Mouse (Mus musculus) embryonic facial prominence, embryonic 15.5 days (tissue): ENCODE data around the gene Lasp1. TPM values are rescaled to one million over a fixed set of nuclear protein-coding genes. Genes with fewer than 3 reads are reported as not detected.
"Not testable (repeated sequence)": the region's sequence is repeated elsewhere in the genome, so short reads cannot be mapped to it uniquely, and the experiment has no call there.

Source experiments
- ATAC-seq: fragments of 200-750 bp; cut with Nextera tagmentation; 2 replicates; pipeline ENCODE4 v1.8.0; 2017; ENCODE audit warnings: low read depth, moderate TSS enrichment; ENCODE audit not compliant: insufficient number of reproducible peaks, low FRiP score, low TSS enrichment
- H3K27ac ChIP-seq: fragments of 300-500 bp; sonication (generic); replicated peaks from 2 replicates; pipeline ENCODE4 v1.5.1; 2015; ENCODE audit warnings: mild to moderate bottlenecking, inconsistent platforms
- H3K27me3 ChIP-seq: fragments of 300-500 bp; sonication (generic); 2 replicates; pipeline ENCODE4 v1.6.1; 2015; ENCODE audit warnings: inconsistent platforms
- H3K36me3 ChIP-seq: fragments of 300-500 bp; sonication (generic); 2 replicates; pipeline ENCODE4 v1.6.1; 2015; ENCODE audit warnings: mild to moderate bottlenecking, inconsistent platforms
- H3K4me1 ChIP-seq: fragments of 300-500 bp; sonication (generic); 2 replicates; pipeline ENCODE4 v1.6.1; 2015; ENCODE audit warnings: inconsistent platforms
- H3K4me2 ChIP-seq: fragments of 300-500 bp; sonication (generic); replicated peaks from 2 replicates; pipeline ENCODE4 v1.6.1; 2015; ENCODE audit warnings: mild to moderate bottlenecking, inconsistent platforms
- H3K4me3 ChIP-seq: fragments of 300-500 bp; sonication (generic); replicated peaks from 2 replicates; pipeline ENCODE4 v1.5.1; 2015; ENCODE audit warnings: mild to moderate bottlenecking, inconsistent platforms
- H3K9ac ChIP-seq: fragments of 300-500 bp; sonication (generic); 2 replicates; pipeline ENCODE4 v1.6.1; 2015; ENCODE audit warnings: inconsistent platforms
- H3K9me3 ChIP-seq: fragments of 300-500 bp; sonication (generic); replicated peaks from 2 replicates; pipeline ENCODE4 v1.6.1; 2016; ENCODE audit warnings: inconsistent platforms
- WGBS: fragments of 180-500 bp; shearing (Covaris S2); methylation state at CpG from one replicate; pipeline ENCODE4 v1.1.7; 2015; 5-methylcytosine and 5-hydroxymethylcytosine counted together
- polyA plus RNA-seq: library from polyadenylated mRNA; unstranded; fragments of >200 nt; fragmentation: Nextera tagmentation; extraction: Ambion mirVana; gene quantifications from 2 replicates; pipeline ENCODE4 v1.2.1, GENCODE M21; 2015

Gene Lasp1
- polyA plus RNA-seq, 1 experiment from 2014 or later, result 117 TPM

DNA sequence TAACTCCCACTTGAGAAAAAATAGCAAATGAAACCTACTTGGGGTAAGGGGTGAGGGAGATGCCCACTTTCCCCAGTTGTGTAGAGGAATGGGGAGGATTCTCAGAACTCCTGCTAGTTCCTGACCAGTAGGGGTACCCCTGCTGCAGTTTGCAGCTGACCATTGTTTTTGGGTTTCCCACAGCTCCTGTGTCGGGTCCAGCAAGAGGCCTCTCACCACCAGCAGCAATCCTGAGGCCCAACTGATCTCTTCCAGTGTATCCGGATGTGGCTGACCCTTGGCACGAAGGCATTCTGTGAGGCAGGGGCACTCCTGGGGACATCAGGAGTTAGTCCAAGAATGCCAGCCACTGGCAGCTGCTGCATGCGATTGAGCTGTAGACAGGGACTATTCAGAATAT is 43.2 kb downstream of the Lasp1 start:
- no peak for ATAC-seq
- Histone ChIP-seq H3K4me3 (0 out of 2 replicates have a peak overlapping the region, but pooled peaks have one; percentile 44), H3K27ac (no peak overlapping the region), H3K9ac (no peak overlapping the region), H3K36me3 (peaks cover 9% of the 10 kb centered on the region), H3K4me2 (peak overlapping the region; percentile 57), H3K9me3 (no peaks in the 10 kb centered on the region), H3K27me3 (no peaks in the 10 kb centered on the region), H3K4me1 (peaks cover 19% of the 10 kb centered on the region; the same call in 1 of the 2 replicates)
- 47% methylated on average over 4 of the region's 4 CpGs for WGBS

GRCm38 (mm10) chr11:97850367-97850766 is 51.6 kb downstream of the Lasp1 start:
- H3K27ac ChIP-seq, result no peak overlapping the region
- no peak overlapping the region for H3K9ac ChIP-seq
- no peak for ATAC-seq
- H3K36me3 ChIP-seq, result no peaks in the 10 kb centered on the region
- no peak overlapping the region for H3K4me2 ChIP-seq
- no peaks in the 10 kb centered on the region for H3K27me3 ChIP-seq
- no peak overlapping the region for H3K4me3 ChIP-seq
- H3K9me3 ChIP-seq, result no peaks in the 10 kb centered on the region
- 67% methylated on average over 6 of the region's 6 CpGs for WGBS
- no peaks in the 10 kb centered on the region for H3K4me1 ChIP-seq

GRCm38 (mm10) chr11:97851601-97852000 is 52.8 kb downstream of the Lasp1 start:
- no peak for ATAC-seq
- 93% methylated on average over 2 of the region's 2 CpGs for WGBS
- Histone ChIP-seq H3K4me1 (no peaks in the 10 kb centered on the region), H3K36me3 (no peaks in the 10 kb centered on the region), H3K9me3 (no peaks in the 10 kb centered on the region), H3K27me3 (no peaks in the 10 kb centered on the region), H3K27ac (no peak overlapping the region), H3K4me3 (no peak overlapping the region), H3K4me2 (no peak overlapping the region), H3K9ac (no peak overlapping the region)

- H3K27me3 ChIP-seq, result no peaks in the 10 kb centered on the region
- H3K27ac ChIP-seq, result no peak overlapping the region
- no peaks in the 10 kb centered on the region for H3K9me3 ChIP-seq
- WGBS, result 89% methylated on average over 2 of the region's 2 CpGs
- no peaks in the 10 kb centered on the region for H3K4me1 ChIP-seq
- H3K4me2 ChIP-seq, result no peak overlapping the region
- ATAC-seq, result no peak
- H3K9ac ChIP-seq, result no peak overlapping the region
- no peak overlapping the region for H3K4me3 ChIP-seq
- H3K36me3 ChIP-seq, result no peaks in the 10 kb centered on the region
Measured at GRCm38 (mm10) chr11:97855473-97855872, 56.7 kb downstream of the Lasp1 start.

DNA sequence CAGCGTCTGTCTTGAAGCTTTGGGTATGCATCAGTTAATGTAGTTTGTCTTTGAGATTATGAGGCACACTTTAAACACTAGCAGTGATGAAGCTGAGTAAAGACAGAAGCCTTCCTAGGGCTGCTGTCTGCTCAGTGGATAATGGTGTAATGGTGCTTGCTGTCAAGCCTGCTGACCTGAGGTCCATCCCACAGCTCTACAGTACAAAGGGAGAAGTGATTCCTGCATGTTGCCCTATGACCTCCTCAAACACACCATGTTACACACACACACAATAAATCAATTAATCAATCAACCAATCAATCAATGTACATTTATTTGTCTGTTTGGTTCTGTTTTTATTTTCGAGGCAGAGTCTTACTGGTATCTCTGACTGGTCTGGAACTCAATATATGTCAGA is 63.3 kb downstream of the Lasp1 start:
- H3K9ac ChIP-seq, result no peak overlapping the region
- no peaks in the 10 kb centered on the region for H3K9me3 ChIP-seq
- 88% methylated on average over 2 of the region's 2 CpGs for WGBS
- H3K4me2 ChIP-seq, result no peak overlapping the region
- ATAC-seq, result no peak
- no peak overlapping the region for H3K27ac ChIP-seq
- H3K27me3 ChIP-seq, result no peaks in the 10 kb centered on the region
- no peak overlapping the region for H3K4me3 ChIP-seq
- H3K36me3 ChIP-seq, result no peaks in the 10 kb centered on the region
- no peaks in the 10 kb centered on the region for H3K4me1 ChIP-seq

- no peaks in the 10 kb centered on the region for H3K27me3 ChIP-seq
- no peaks in the 10 kb centered on the region for H3K9me3 ChIP-seq
- H3K4me3 ChIP-seq, result no peak overlapping the region
- 88% methylated on average over 5 of the region's 5 CpGs for WGBS
- ATAC-seq, result no peak
- no peak overlapping the region for H3K4me2 ChIP-seq
- H3K27ac ChIP-seq, result no peak overlapping the region
- H3K9ac ChIP-seq, result no peak overlapping the region
- H3K4me1 ChIP-seq, result no peaks in the 10 kb centered on the region
- H3K36me3 ChIP-seq, result no peaks in the 10 kb centered on the region
Measured at GRCm38 (mm10) chr11:97865421-97865820, 66.6 kb downstream of the Lasp1 start.

DNA sequence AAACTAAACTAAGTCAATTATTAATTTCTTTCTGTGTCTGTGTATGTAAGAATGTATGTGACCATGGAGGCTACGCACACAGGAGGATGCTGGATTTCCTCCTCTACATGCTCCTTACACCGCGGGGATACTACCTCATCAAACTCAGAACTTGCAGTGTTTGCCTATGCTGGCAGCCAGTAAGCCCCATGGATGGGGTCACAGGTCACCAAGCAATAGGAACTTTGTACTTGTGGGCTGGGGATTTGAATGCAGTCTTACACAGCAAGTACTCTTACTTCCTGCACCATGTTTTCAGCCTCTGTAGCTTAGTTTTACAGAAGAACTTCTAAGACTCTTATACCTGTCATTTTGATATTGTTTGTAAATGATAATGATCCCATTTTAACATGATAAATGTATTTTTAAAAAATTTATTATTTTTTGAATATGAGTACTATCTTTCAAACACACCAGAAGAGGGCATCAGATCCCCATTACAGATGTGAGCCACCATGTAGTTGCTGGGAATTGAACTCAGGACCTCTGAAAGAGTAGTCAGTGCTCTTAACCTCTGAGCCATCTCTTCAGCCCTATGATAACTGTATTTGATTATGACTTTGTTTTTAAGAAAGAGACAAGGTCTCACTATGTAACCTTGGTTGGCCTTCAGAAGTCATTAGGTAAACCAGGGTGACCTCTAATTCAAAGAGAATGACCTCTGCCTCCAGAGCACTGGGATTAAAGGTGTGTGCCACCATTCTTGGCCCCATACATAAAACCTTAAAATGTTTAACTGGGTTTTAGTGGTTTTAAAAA is 67.5 kb downstream of the Lasp1 start:
- Histone ChIP-seq H3K9ac (no peak overlapping the region), H3K4me1 (no peaks in the 10 kb centered on the region), H3K4me2 (no peak overlapping the region), H3K36me3 (no peaks in the 10 kb centered on the region), H3K9me3 (no peaks in the 10 kb centered on the region), H3K27ac (no peak overlapping the region), H3K27me3 (no peaks in the 10 kb centered on the region), H3K4me3 (no peak overlapping the region)
- WGBS, result 85% methylated on average over 3 of the region's 3 CpGs
- ATAC-seq, result no peak

- H3K4me1 ChIP-seq, result no peaks in the 10 kb centered on the region
- no peaks in the 10 kb centered on the region for H3K27me3 ChIP-seq
- 80% methylated on average over 3 of the region's 3 CpGs for whole genome bisulfite sequencing
- H3K9me3 ChIP-seq, result no peaks in the 10 kb centered on the region
- no peak for ATAC-seq
- H3K9ac ChIP-seq, result no peak overlapping the region
- no peaks in the 10 kb centered on the region for H3K36me3 ChIP-seq
- no peak overlapping the region for H3K27ac ChIP-seq
- no peak overlapping the region for H3K4me2 ChIP-seq
- no peak overlapping the region for H3K4me3 ChIP-seq
Measured at GRCm38 (mm10) chr11:97867591-97867990, 68.8 kb downstream of the Lasp1 start.

DNA sequence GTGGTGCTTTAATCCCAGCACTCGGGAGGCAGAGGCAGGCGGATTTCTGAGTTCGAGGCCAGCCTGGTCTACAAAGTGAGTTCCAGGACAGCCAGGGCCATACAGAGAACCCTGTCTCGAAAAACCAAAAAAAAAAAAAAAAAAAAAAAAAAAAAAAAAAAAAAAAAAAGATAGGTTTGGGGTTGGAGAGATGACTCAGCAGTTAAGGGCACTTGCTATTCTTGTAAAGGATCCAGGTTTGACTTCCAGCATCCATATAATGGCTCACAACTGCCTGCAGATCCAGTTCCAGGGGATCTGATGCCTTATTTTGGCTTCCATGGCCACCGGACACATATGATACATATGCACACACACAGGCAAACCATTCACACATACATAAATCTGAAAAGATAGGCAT is 73.6 kb downstream of the Lasp1 start:
- H3K9me3 ChIP-seq, H3K4me1 ChIP-seq, H3K4me2 ChIP-seq, H3K4me3 ChIP-seq, ATAC-seq, H3K36me3 ChIP-seq, H3K27me3 ChIP-seq, H3K9ac ChIP-seq, H3K27ac ChIP-seq: not testable (repeated sequence)
- 85% methylated on average over 5 of the region's 5 CpGs for WGBS

- H3K36me3 ChIP-seq, result no peaks in the 10 kb centered on the region
- H3K9ac ChIP-seq, result no peak overlapping the region
- no peak overlapping the region for H3K4me2 ChIP-seq
- H3K27me3 ChIP-seq, result no peaks in the 10 kb centered on the region
- no peak overlapping the region for H3K27ac ChIP-seq
- H3K4me1 ChIP-seq, result no peaks in the 10 kb centered on the region
- ATAC-seq, result no peak
- H3K4me3 ChIP-seq, result no peak overlapping the region
- no peaks in the 10 kb centered on the region for H3K9me3 ChIP-seq
- 83% methylated on average over 1 of the region's 1 CpGs for WGBS
Measured at GRCm38 (mm10) chr11:97874396-97874795, 75.6 kb downstream of the Lasp1 start.

DNA sequence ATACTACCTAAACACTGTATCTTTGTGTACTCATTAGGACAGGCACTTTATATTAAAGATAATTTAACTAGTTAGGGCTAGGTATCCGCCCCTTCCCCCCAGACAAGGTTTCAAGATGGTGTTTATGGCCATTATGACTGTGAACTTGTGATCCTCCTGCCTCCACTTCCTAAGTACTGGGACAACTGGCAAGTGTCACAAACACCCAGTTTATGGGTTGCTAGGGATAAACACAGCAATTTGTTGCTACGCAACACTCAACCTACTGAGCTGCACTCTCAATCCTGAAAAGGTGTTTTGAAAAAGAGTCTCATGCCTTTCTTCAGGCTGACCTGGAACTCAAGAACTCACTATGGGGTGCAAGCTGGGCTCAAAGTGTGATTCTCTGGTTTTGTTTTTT is 78.5 kb downstream of the Lasp1 start:
- Histone ChIP-seq H3K27me3 (no peaks in the 10 kb centered on the region), H3K4me3 (no peak overlapping the region), H3K9ac (no peak overlapping the region), H3K4me1 (no peaks in the 10 kb centered on the region), H3K36me3 (no peaks in the 10 kb centered on the region), H3K27ac (no peak overlapping the region), H3K9me3 (no peaks in the 10 kb centered on the region), H3K4me2 (no peak overlapping the region)
- no peak for ATAC-seq
- 88% methylated on average over 2 of the region's 2 CpGs for WGBS

GRCm38 (mm10) chr11:97880362-97880761 is 81.6 kb downstream of the Lasp1 start:
- Histone ChIP-seq H3K9me3 (no peaks in the 10 kb centered on the region), H3K36me3 (no peaks in the 10 kb centered on the region), H3K27me3 (no peaks in the 10 kb centered on the region), H3K4me2 (no peak overlapping the region), H3K9ac (no peak overlapping the region), H3K4me1 (no peaks in the 10 kb centered on the region), H3K4me3 (no peak overlapping the region), H3K27ac (no peak overlapping the region)
- no peak for ATAC-seq
- 80% methylated on average over 4 of the region's 4 CpGs for whole genome bisulfite sequencing
